Mouse (Mus musculus) CH12.LX (cell line): ENCODE data around the gene Frmd4a.

Experiments
- BHLHE40 ChIP-seq: IDR thresholded peaks from 2 replicates; pipeline ENCODE4 v1.6.1; 2011; ENCODE audit warnings: mild to moderate bottlenecking, low read depth, low read length, improper control_type of control experiment
- CTCF ChIP-seq, 2 experiments: IDR thresholded peaks in 1 of 2; conservative IDR thresholded peaks in 1 of 2; 2 replicates each; pipeline ENCODE4 v1.5.1; 2011 to 2012; ENCODE audit warnings: low read depth in 2 of 2, low read length in 2 of 2, improper control_type of control experiment in 1 of 2, inconsistent platforms in 1 of 2, mild to moderate bottlenecking in 1 of 2, moderate library complexity in 1 of 2
- JUND ChIP-seq: conservative IDR thresholded peaks from 2 replicates; pipeline ENCODE4 v1.6.1; 2011; ENCODE audit warnings: low read depth, low read length, improper control_type of control experiment
- MAFK ChIP-seq: IDR thresholded peaks from 2 replicates; pipeline ENCODE4 v1.6.1; 2011; ENCODE audit warnings: low read length, improper control_type of control experiment; ENCODE audit not compliant: insufficient replicate concordance
- MEF2A ChIP-seq: IDR thresholded peaks from 2 replicates; pipeline ENCODE4 v1.6.1; 2014; ENCODE audit warnings: low read depth, mild to moderate bottlenecking, inconsistent platforms, low read length, improper control_type of control experiment, borderline replicate concordance
- POLR2AphosphoS2 ChIP-seq: IDR thresholded peaks from 2 replicates; pipeline ENCODE4 v1.6.1; 2011; ENCODE audit warnings: low read depth, low read length, improper control_type of control experiment

- no peak for TF ChIP-seq CTCF (conservative IDR thresholded peaks at IDR 0.05 in 1 of 2, IDR thresholded peaks at IDR 0.05 in 1 of 2; ENCODE audit: low read depth in 2 of 2, low read length in 2 of 2)
- TF ChIP-seq MEF2A, result no peak
- no peak for TF ChIP-seq MAFK
- TF ChIP-seq BHLHE40, result no peak
- TF ChIP-seq JUND, result no peak
- no peak for TF ChIP-seq POLR2AphosphoS2
Measured at GRCm38 (mm10) chr2:4505695-4506094, 488.2 kb downstream of the Frmd4a start.
